Mouse (Mus musculus): ENCODE results near the gene Folr1.

Folr1 gene

GRCm38 (mm10) chr7:101870629-101871028 lies at the start of gene Folr1:
TSS of gene Folr1 (minus strand) at chr7:101870788.
- no peak for DNase-seq (ENCODE audit: low read depth, low spot score)

- peak; percentile 66 for DNase-seq (ENCODE audit: low read depth, low spot score)
These were observed 47.5 kb upstream of the Folr1 start for GRCm38 (mm10) chr7:101918071-101918470.

GRCm38 (mm10) chr7:101911982-101912381 lies 41.4 kb upstream of the Folr1 start:
- DNase-seq (ENCODE audit: low read depth, low spot score), result peak; percentile 22

GRCm38 (mm10) chr7:101910138-101910537 lies 39.5 kb upstream of the Folr1 start:
- no peak for DNase-seq (ENCODE audit: low read depth, low spot score)

GRCm38 (mm10) chr7:101908367-101908766 lies 37.8 kb upstream of the Folr1 start:
- DNase-seq (ENCODE audit: low read depth, low spot score), result no peak

GRCm38 (mm10) chr7:101906696-101907095 lies 36.1 kb upstream of the Folr1 start:
- DNase-seq (ENCODE audit: low read depth, low spot score), result no peak

- DNase-seq (ENCODE audit: low read depth, low spot score), result no peak
These were observed 35.7 kb upstream of the Folr1 start, which contains the start of gene Tomt for GRCm38 (mm10) chr7:101906287-101906681. TSS of gene Tomt (minus strand) at chr7:101906359.

- DNase-seq (ENCODE audit: low read depth, low spot score), result peak; percentile 99
These were observed 35.1 kb upstream of the Folr1 start, which contains the start of gene Lamtor1 for GRCm38 (mm10) chr7:101905561-101906286. TSS of gene Lamtor1 (plus strand) at chr7:101905904.

GRCm38 (mm10) chr7:101902846-101903245 lies 32.3 kb upstream of the Folr1 start:
- DNase-seq (ENCODE audit: low read depth, low spot score), result no peak

GRCm38 (mm10) chr7:101901969-101902368 lies 31.4 kb upstream of the Folr1 start:
- no peak for DNase-seq (ENCODE audit: low read depth, low spot score)

- DNase-seq (ENCODE audit: low read depth, low spot score), result no peak
These were observed 29.9 kb upstream of the Folr1 start for GRCm38 (mm10) chr7:101900331-101901097.

GRCm38 (mm10) chr7:101896104-101897066 lies 25.8 kb upstream of the Folr1 start:
- DNase-seq (ENCODE audit: low read depth, low spot score), result peak; percentile 98

- DNase-seq (ENCODE audit: low read depth, low spot score), result no peak
These were observed 25.1 kb upstream of the Folr1 start for GRCm38 (mm10) chr7:101895695-101896094.

- DNase-seq (ENCODE audit: low read depth, low spot score), result no peak
These were observed 17.9 kb upstream of the Folr1 start for GRCm38 (mm10) chr7:101888460-101888859.

- no peak for DNase-seq (ENCODE audit: low read depth, low spot score)
These were observed 15.7 kb upstream of the Folr1 start for GRCm38 (mm10) chr7:101886274-101886673.

- DNase-seq (ENCODE audit: low read depth, low spot score), result no peak
These were observed 13.6 kb upstream of the Folr1 start for GRCm38 (mm10) chr7:101884160-101884559.

- DNase-seq (ENCODE audit: low read depth, low spot score), result no peak
These were observed 12.0 kb upstream of the Folr1 start for GRCm38 (mm10) chr7:101882413-101883154.

GRCm38 (mm10) chr7:101880855-101881254 lies 10.3 kb upstream of the Folr1 start:
- DNase-seq (ENCODE audit: low read depth, low spot score), result no peak

- DNase-seq (ENCODE audit: low read depth, low spot score), result no peak
These were observed 5.4 kb upstream of the Folr1 start for GRCm38 (mm10) chr7:101875978-101876377.

- DNase-seq (ENCODE audit: low read depth, low spot score), result no peak
These were observed 708 bp upstream of the Folr1 start for GRCm38 (mm10) chr7:101871296-101871695.

GRCm38 (mm10) chr7:101869163-101869500 lies 1.5 kb downstream of the Folr1 start:
- DNase-seq (ENCODE audit: low read depth, low spot score), result no peak

Data from mesoderm, embryonic 11.5 days (tissue).